Mouse (Mus musculus) layer of hippocampus, postnatal 25 days (tissue): ENCODE measurements at regions not wholly inside any gene's neighbourhood (a gene's known extent, or its start where the extent isn't known, plus 50 kb on each side); places are given as distances from the start of the nearest gene placed in this dataset.
"Not testable (repeated sequence)": the region's sequence is repeated elsewhere in the genome, so short reads cannot be mapped to it uniquely, and the experiment has no call there.

ENCODE experiments used
- DNase-seq, 2 experiments: peaks; one replicate each; pipeline ENCODE4 v3.0.0; 2022; ENCODE audit warnings: mixed read lengths in 2 of 2, low spot score in 1 of 2; ENCODE audit errors: extremely low spot score in 1 of 2

DNA sequence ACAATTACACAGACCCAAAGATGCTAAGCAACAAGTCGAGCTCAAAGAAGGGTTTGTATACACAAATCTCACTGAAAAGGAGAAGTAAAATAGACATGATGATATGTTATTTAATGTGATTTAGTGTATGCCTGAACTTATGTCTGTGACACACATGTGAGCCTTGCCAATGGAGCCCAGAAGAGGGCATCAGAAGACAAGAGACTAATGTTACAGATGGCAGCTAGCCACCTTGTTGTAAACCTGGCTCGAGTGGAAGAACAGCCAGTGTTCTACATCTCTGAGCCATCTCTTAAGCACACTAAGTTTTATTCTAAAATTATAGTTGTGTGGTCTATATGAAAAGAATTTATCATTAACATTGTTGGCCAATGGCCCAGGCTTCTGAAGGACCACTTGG, 943.7 kb upstream of the Prmt6 start:
- no peak for DNase-seq

GRCm38 (mm10) chr3:111166698-111167097, 915.9 kb upstream of the Prmt6 start:
- no peak for DNase-seq

GRCm38 (mm10) chr3:111141196-111141595, 890.4 kb upstream of the Prmt6 start:
- DNase-seq = not testable (repeated sequence)

DNA sequence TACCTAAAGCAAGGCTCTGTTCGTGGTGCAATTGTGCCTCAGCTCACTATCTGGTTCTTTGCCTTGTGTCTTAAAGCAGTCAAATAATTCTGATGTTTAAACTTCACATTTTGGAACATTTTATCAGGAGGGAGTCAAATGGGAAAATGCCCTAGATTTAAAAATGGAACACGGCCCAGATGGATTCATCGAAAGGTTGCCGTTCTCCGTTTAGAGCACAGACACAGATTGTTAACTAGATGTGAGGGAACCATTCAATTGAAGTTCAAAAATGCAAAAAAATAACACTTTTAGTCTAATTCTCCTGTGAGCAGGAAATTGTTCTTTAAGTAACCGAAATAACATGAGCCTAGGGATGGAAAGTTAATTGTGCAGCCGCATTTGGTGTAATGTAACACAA, 858.2 kb upstream of the Prmt6 start:
- DNase-seq = no peak

DNA sequence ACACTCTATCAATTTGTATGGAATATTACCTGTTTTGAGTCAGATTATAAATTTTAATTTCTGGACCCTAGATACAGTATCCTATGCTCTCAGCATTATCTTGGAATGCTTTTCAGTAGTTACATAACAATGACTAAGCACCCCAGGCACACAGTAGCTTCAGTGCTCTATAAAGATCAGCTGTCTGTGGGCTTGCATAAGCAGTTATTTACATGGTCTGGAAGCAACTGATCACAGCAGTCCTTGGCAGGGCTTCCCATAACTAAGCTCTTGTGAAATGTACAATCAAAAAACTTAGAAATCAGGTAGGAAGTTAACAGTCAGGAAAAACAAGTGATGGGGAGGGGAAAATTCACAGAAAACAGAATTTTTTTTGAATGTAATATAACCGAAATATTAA, 851.8 kb upstream of the Prmt6 start:
- DNase-seq = no peak

DNA sequence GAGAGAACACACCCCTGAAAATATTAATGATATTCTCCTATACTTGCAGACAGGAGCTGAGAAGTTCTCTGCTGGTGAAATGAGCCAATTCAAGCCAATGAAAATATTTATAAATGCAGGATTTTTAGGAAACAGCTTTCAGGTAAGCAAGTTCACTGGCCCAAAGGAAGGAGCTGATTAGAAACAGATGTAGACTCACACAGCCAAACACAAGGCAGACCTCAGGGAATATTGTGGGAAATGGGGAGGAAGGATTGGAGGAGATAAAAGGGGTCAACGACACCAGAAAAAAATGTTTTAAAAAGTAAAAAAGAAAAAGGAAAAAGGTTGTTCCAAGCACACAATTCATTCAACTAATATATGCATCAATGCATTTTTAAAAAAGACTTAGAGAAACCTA, 823.5 kb upstream of the Prmt6 start:
- DNase-seq = no peak

GRCm38 (mm10) chr3:111070301-111070700, 819.5 kb upstream of the Prmt6 start:
- no peak for DNase-seq

- no peak for DNase-seq
Observed at GRCm38 (mm10) chr3:111069843-111070242, 819.0 kb upstream of the Prmt6 start.

DNA sequence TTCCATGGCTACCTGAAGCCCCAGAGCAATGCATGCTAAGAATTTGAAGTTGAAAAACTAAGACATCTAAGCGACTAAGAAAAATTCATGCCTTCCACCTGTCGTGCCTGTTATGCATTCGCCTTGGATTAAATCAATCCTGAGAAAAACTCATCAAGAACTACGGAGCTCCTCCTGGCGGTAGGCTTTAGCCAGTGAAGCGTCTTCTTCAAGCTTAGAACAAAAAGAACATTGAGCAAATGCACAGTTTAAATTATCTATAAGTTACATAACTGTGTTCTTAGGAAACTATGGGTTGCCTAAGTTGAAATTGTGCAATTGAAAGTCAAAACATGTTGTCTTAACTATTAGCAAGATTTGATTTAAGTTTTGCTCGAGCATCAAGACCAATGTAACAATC, 818.4 kb upstream of the Prmt6 start:
- peak; percentile 18 to 71 for DNase-seq

DNA sequence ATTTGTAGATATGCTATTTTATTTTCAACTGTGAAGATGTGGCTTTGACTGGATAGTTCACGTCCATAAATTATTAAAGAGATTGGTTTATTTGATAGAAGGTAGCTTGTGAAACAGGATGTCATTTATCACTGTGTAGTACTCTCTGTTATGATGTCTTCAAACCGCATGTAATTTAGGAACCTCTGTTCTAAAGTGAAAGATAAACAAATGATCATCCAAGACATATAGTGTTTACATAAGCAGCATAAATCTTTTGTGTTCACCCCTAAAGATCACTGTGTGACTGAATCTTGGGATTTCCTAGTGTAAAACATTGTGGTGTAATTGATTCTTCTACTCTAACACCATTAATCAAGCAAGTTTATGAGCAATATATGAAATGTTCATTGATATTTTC, 798.8 kb upstream of the Prmt6 start:
- no peak for DNase-seq
